Mouse (Mus musculus) MEL (cell line): ENCODE measurements around the gene Cul7. TPM values are rescaled to one million over a fixed set of nuclear protein-coding genes. Genes with fewer than 3 reads are reported as not detected.

ENCODE experiments used
- DNase-seq: peaks from one replicate; pipeline ENCODE4 v3.0.0; 2011; ENCODE audit warnings: low read depth, low spot score
- H3K27ac ChIP-seq: 2 replicates; pipeline ENCODE4 v1.5.1; 2012; ENCODE audit warnings: low read depth, mild to moderate bottlenecking, control low read depth, low read length, moderate library complexity; ENCODE audit not compliant: control insufficient read depth
- H3K27me3 ChIP-seq, 2 experiments: fragments of 150-350 bp in 1 of 2; sonication (generic) in 1 of 2; 2 replicates each; pipeline ENCODE4 v1.6.1; 2012; ENCODE audit warnings: low read length in 2 of 2, mild to moderate bottlenecking in 2 of 2, improper control_type of control experiment in 1 of 2, moderate library complexity in 1 of 2; ENCODE audit not compliant: insufficient read depth in 2 of 2, control insufficient read depth in 1 of 2
- H3K36me3 ChIP-seq, 2 experiments: 2 replicates each; pipeline ENCODE4 v1.6.1; 2012 to 2014; ENCODE audit warnings: low read length in 2 of 2, improper control_type of control experiment in 1 of 2, inconsistent platforms in 1 of 2, mild to moderate bottlenecking in 1 of 2; ENCODE audit not compliant: insufficient read depth in 2 of 2, control insufficient read depth in 1 of 2
- H3K4me1 ChIP-seq, 2 experiments: fragments of 150-350 bp in 1 of 2; sonication (generic) in 1 of 2; 2 replicates each; pipeline ENCODE4 v1.6.1; 2012; ENCODE audit warnings: low read length in 2 of 2, improper control_type of control experiment in 1 of 2, mild to moderate bottlenecking in 1 of 2; ENCODE audit not compliant: insufficient read depth in 2 of 2, control insufficient read depth in 1 of 2
- H3K4me3 ChIP-seq, 2 experiments: fragments of 150-350 bp in 1 of 2; sonication (generic) in 1 of 2; 2 replicates each; pipeline ENCODE4 v1.5.1; 2012; ENCODE audit warnings: low read depth in 2 of 2, low read length in 2 of 2, mild to moderate bottlenecking in 2 of 2, moderate library complexity in 2 of 2, control low read depth in 1 of 2, improper control_type of control experiment in 1 of 2; ENCODE audit not compliant: control insufficient read depth in 1 of 2, insufficient read depth in 1 of 2
- H3K79me2 ChIP-seq: 2 replicates; pipeline ENCODE4 v1.6.1; 2012; ENCODE audit warnings: mild to moderate bottlenecking, low read length, moderate library complexity; ENCODE audit not compliant: control insufficient read depth, poor library complexity, insufficient read depth
- H3K9ac ChIP-seq: 2 replicates; pipeline ENCODE4 v1.6.1; 2012; ENCODE audit warnings: low read depth, mild to moderate bottlenecking, control low read depth, low read length, moderate library complexity; ENCODE audit not compliant: control insufficient read depth, poor library complexity, severe bottlenecking
- H3K9me3 ChIP-seq: fragments of 150-350 bp; sonication (generic); replicated peaks from 2 replicates; pipeline ENCODE4 v1.6.1; 2012; ENCODE audit warnings: mild to moderate bottlenecking, low read length, improper control_type of control experiment, moderate library complexity; ENCODE audit not compliant: insufficient read depth
- CTCF ChIP-seq, 3 experiments: IDR thresholded peaks in 2 of 3; conservative IDR thresholded peaks in 1 of 3; 2 replicates each; pipeline ENCODE4 v1.5.1; 2011 to 2012; ENCODE audit warnings: low read length in 3 of 3, low read depth in 2 of 3, mild to moderate bottlenecking in 2 of 3, improper control_type of control experiment in 1 of 3, inconsistent platforms in 1 of 3, mixed read lengths in 1 of 3, moderate library complexity in 1 of 3; ENCODE audit not compliant: control insufficient read depth in 1 of 3, insufficient read depth in 1 of 3, poor library complexity in 1 of 3, severe bottlenecking in 1 of 3
- ELF1 ChIP-seq: IDR thresholded peaks from 2 replicates; pipeline ENCODE4 v1.6.1; 2014; ENCODE audit warnings: low read depth, mild to moderate bottlenecking, inconsistent platforms, low read length, improper control_type of control experiment, moderate library complexity
- EP300 ChIP-seq, 2 experiments: IDR thresholded peaks; 2 replicates each; pipeline ENCODE4 v1.6.1; 2011; ENCODE audit warnings: improper control_type of control experiment in 2 of 2, low read length in 2 of 2, low read depth in 1 of 2, mild to moderate bottlenecking in 1 of 2
- MAX ChIP-seq: IDR thresholded peaks from 2 replicates; pipeline ENCODE4 v1.6.1; 2011; ENCODE audit warnings: low read length, improper control_type of control experiment
- MEF2A ChIP-seq: IDR thresholded peaks from 2 replicates; pipeline ENCODE4 v1.6.1; 2014; ENCODE audit warnings: low read depth, mild to moderate bottlenecking, inconsistent platforms, low read length, improper control_type of control experiment; ENCODE audit not compliant: poor library complexity, insufficient replicate concordance, severe bottlenecking; ENCODE audit errors: extremely low read depth
- MYB ChIP-seq: IDR thresholded peaks from 2 replicates; pipeline ENCODE4 v1.6.1; 2011; ENCODE audit warnings: mild to moderate bottlenecking, low read depth, low read length, improper control_type of control experiment
- MYC ChIP-seq: IDR thresholded peaks from 2 replicates; pipeline ENCODE4 v1.6.1; 2011; ENCODE audit warnings: low read depth, mild to moderate bottlenecking, low read length, improper control_type of control experiment, moderate library complexity
- NELFE ChIP-seq: IDR thresholded peaks from 2 replicates; pipeline ENCODE4 v1.6.1; 2011; ENCODE audit warnings: low read depth, low read length, improper control_type of control experiment
- RCOR1 ChIP-seq: IDR thresholded peaks from 2 replicates; pipeline ENCODE4 v1.6.1; 2012; ENCODE audit warnings: low read depth, mild to moderate bottlenecking, inconsistent platforms, low read length, improper control_type of control experiment
- TAL1 ChIP-seq: IDR thresholded peaks from 2 replicates; pipeline ENCODE4 v1.6.1; 2012; ENCODE audit warnings: mild to moderate bottlenecking, inconsistent platforms, low read length, moderate library complexity, mixed read lengths
- USF1 ChIP-seq: IDR thresholded peaks from 2 replicates; pipeline ENCODE4 v1.6.1; 2014; ENCODE audit warnings: low read depth, mild to moderate bottlenecking, inconsistent platforms, low read length, improper control_type of control experiment, moderate library complexity
- ZKSCAN1 ChIP-seq: IDR thresholded peaks from 2 replicates; pipeline ENCODE4 v1.6.1; 2012; ENCODE audit warnings: low read depth, mild to moderate bottlenecking, inconsistent platforms, low read length, improper control_type of control experiment, moderate library complexity
- ZMIZ1 ChIP-seq: IDR thresholded peaks from 2 replicates; pipeline ENCODE4 v1.6.1; 2012; ENCODE audit warnings: low read depth, mild to moderate bottlenecking, inconsistent platforms, low read length, improper control_type of control experiment, moderate library complexity
- ZNF384 ChIP-seq: IDR thresholded peaks from 2 replicates; pipeline ENCODE4 v1.6.1; 2012; ENCODE audit warnings: low read depth, mild to moderate bottlenecking, inconsistent platforms, low read length, improper control_type of control experiment
- polyA plus RNA-seq, 2 experiments: library from polyadenylated mRNA; stranded (reverse) in 1 of 2; unstranded in 1 of 2; fragments of >175 nt in 1 of 2; fragments of >200 nt in 1 of 2; gene quantifications; 2 replicates each; pipeline versions ENCODE4 v1.2.1 to v1.2.4; 2012; ENCODE audit warnings: low replicate concordance in 2 of 2, low read depth in 1 of 2; ENCODE audit not compliant: insufficient read length in 2 of 2, insufficient read depth in 1 of 2, missing spikeins in 1 of 2
- total RNA-seq: library from RNA; depleted of rRNA; stranded (reverse); fragments of 300-350 nt; gene quantifications from 2 replicates; pipeline ENCODE4 v1.2.3, GENCODE M21; 2012

Gene Cul7
- total and polyA plus RNA-seq, 3 experiments = 32.6 to 45.8 (median 35.8) TPM

DNA sequence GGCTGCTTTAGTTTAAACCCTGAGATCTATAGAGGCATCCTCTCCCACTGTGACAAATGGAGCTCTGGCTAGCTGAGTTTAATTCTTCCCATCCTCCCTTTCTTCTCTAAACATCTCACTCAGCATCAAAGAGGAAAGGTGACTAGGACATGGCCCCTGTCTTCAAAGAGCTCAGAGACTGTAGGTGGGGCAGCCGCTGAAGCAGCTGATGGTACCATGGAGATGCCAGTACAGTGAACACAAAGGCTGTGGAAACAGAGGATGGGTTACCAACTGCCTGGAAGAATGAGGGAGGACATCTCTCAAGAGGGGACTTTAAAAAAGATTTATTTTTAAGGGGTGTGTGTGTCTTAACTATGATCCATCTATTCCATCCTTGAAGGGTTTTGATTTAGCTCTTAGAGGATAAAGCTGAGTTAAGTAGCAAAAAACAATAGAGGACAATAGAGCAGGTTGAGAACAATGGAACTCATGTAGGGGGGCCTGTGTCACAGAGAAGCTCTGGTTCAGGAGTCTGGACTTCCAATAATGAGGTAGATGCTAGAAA lies 44.5 kb downstream of the Cul7 start:
- H3K4me1 ChIP-seq = no peaks in the 10 kb centered on the region
- TF ChIP-seq ZNF384 (no peak), NELFE (no peak), EP300 (IDR thresholded peaks at IDR 0.05; ENCODE audit: low read depth in 1 of 2, low read length in 2 of 2) (no peak), MAX (no peak), USF1 (no peak), ZKSCAN1 (no peak), MYB (no peak), MYC (no peak)
- TF ChIP-seq, all 39 proteins: peak for 0
- Histone ChIP-seq H3K36me3 (peaks cover 0 to 1% of the 10 kb centered on the region in 2 experiments; a peak in 1 of 4 replicates), H3K9me3 (no peaks in the 10 kb centered on the region), H3K27ac (no peak overlapping the region), H3K4me3 (no peak overlapping the region), H3K27me3 (no peaks in the 10 kb centered on the region), H3K79me2 (no peaks in the 10 kb centered on the region), H3K9ac (no peak overlapping the region)
- no peak for DNase-seq

DNA sequence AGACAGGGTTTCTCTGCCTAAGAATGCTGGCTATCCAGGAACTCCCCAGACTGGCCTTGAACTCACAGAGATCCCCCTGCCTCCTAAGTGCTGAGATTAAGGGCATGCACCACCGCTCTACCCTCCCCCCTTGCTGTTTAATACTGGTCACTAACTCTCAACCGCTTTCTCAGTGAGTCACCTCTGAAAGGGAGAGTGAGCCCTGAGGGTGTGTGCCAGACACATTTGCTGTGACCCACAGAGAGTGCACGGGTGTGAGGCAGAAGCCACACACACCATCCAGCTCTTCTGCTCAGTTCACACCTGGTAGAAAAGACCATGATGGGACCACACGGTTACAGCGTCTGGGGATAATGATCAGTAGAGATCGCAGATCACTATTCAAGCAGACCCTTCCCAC lies 48.4 kb downstream of the Cul7 start:
- H3K9ac ChIP-seq = no peak overlapping the region
- no peak for DNase-seq
- H3K4me3 ChIP-seq = no peak overlapping the region
- no peak overlapping the region for H3K27ac ChIP-seq
- H3K9me3 ChIP-seq = no peaks in the 10 kb centered on the region
- H3K4me1 ChIP-seq = peaks cover under 1 to 15% of the 10 kb centered on the region in 2 experiments; a peak in 3 of 4 replicates
- no peaks in the 10 kb centered on the region for H3K27me3 ChIP-seq
- TF ChIP-seq ZMIZ1 = no peak
- TF ChIP-seq NELFE = no peak
- TF ChIP-seq MEF2A = no peak
- no peak for TF ChIP-seq TAL1
- no peak for TF ChIP-seq MAX
- no peak for TF ChIP-seq CTCF (IDR thresholded peaks at IDR 0.05 in 2 of 3, conservative IDR thresholded peaks at IDR 0.05 in 1 of 3; ENCODE audit: control insufficient read depth in 1 of 3, insufficient read depth in 1 of 3, low read depth in 2 of 3, low read length in 3 of 3, poor library complexity in 1 of 3, severe bottlenecking in 1 of 3)
- peaks cover 13% of the 10 kb centered on the region for H3K79me2 ChIP-seq
- H3K36me3 ChIP-seq = peaks cover 0 to 8% of the 10 kb centered on the region in 2 experiments; a peak in 2 of 4 replicates

DNA sequence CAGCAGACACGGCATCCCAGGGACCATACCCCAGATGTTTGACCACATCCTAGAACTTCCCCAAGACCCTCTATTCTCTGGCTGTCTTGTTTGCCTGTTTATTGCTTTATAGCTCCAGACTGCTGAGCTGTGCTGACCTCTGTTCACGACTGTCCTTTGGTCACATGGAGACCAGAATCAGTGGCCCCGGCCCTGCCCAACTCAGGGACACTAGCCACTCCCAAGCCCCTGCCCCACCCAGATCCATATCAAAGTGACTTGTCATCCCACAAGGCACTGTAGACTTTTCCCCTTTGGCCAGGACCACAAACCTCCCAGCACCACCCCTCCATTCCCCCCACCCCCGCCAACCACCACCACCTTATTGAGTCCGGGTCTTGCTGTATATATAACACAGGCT lies 49.1 kb downstream of the Cul7 start:
- no peak overlapping the region for H3K9ac ChIP-seq
- H3K4me1 ChIP-seq = peaks cover 3 to 21% of the 10 kb centered on the region in 2 experiments
- H3K9me3 ChIP-seq = no peaks in the 10 kb centered on the region
- peaks cover 0 to 8% of the 10 kb centered on the region in 2 experiments; a peak in 2 of 4 replicates for H3K36me3 ChIP-seq
- DNase-seq = no peak
- H3K27me3 ChIP-seq = no peaks in the 10 kb centered on the region
- H3K79me2 ChIP-seq = peaks cover 18% of the 10 kb centered on the region
- H3K4me3 ChIP-seq = no peak overlapping the region
- no peak overlapping the region for H3K27ac ChIP-seq
- no peak for TF ChIP-seq ELF1
- no peak for TF ChIP-seq EP300 (IDR thresholded peaks at IDR 0.05; ENCODE audit: low read depth in 1 of 2, low read length in 2 of 2)
- no peak for TF ChIP-seq RCOR1
